Mouse (Mus musculus) left cerebral cortex, postnatal 14 days (tissue): ENCODE results near the gene 1700010I14Rik. TPM values are rescaled to one million over a fixed set of nuclear protein-coding genes. Genes with fewer than 3 reads are reported as not detected.

Experiments used
- DNase-seq, 2 experiments: peaks; one replicate each; pipeline ENCODE4 v3.0.0; 2021 to 2022; ENCODE audit warnings: low spot score in 2 of 2, mixed read lengths in 1 of 2
- intact Hi-C: fragments of 180-260 bp; cut with DNase I; formaldehyde crosslinking; loops from one replicate; pipeline ENCODE4 v1.15.1; 2025
- long read RNA-seq, 2 experiments: library from polyadenylated mRNA; stranded (forward); transcript quantifications; one replicate each; pipeline ENCODE4 v2.0.0; 2021
- total RNA-seq, 2 experiments: library from RNA; stranded (reverse); gene quantifications; 2 replicates each; pipeline ENCODE4 v1.2.3; 2021

1700010I14Rik gene
- total RNA-seq: 1 to 10 TPM in 1 of 2 experiments, under 1 TPM in 1; 0.75 to 1.1 TPM
- long read RNA-seq, experiment 1, partial matches to known transcripts: 0 of 3 reads
- long read RNA-seq, experiment 1, other reads (novel, unspliced or antisense): 3 of 3 reads
- long read RNA-seq, experiment 2, partial matches to known transcripts: 0 of 4 reads
- long read RNA-seq, experiment 2, other reads (novel, unspliced or antisense): 2 of 4 reads

GRCm38 (mm10) chr17:8988119-8988807 lies at the start of gene 1700010I14Rik:
1700010I14Rik (plus strand) TSS chr17:8988333.
- peak; percentile 91 to 94 for DNase-seq
- intact Hi-C loops: no loop called here

DNA sequence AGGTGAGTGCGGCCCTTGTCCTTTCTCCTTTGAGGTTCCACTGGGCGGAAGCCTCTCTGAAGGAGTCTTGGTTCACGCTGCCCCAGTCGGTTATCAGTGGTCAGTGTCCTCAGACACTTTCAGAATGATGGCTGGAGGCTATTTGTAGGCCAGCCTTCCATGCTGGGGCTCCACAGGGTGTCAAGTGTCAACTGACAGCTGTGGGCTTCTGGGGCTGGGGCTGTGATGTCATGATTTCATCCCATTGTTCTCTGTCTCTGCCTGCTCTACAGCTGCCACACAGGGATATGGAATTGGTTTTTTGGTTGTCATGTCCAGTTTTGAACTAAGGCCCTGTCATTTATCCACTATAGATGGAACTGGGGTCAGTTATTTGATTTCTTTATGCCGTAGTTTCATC lies 36.5 kb upstream of the 1700010I14Rik start:
- no peak for DNase-seq
- intact Hi-C loops: no loop called here

DNA sequence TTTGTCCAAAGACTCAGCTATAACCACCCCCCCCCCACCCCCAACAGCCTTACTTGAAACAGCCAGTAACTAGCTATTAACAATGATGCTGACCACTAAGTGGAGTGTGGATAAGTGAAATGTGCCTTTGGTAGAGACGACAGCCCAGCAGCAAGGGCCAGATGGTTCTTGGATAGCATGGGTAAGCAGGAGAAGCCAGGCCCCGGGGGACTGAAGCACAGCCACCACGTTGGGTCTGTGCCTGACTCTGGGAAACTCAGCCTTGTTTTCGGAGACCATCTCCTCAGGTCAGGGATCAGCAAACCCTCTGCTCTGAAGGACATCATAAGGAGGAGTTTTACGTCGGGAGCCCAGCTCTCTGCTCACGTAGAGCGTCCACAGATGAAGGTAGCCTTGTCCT lies 35.2 kb upstream of the 1700010I14Rik start:
- intact Hi-C loops: no loop called here
- no peak for DNase-seq

- no peak for DNase-seq
- intact Hi-C loops: no loop called here
These were observed 30.0 kb upstream of the 1700010I14Rik start for GRCm38 (mm10) chr17:8958125-8958524.

DNA sequence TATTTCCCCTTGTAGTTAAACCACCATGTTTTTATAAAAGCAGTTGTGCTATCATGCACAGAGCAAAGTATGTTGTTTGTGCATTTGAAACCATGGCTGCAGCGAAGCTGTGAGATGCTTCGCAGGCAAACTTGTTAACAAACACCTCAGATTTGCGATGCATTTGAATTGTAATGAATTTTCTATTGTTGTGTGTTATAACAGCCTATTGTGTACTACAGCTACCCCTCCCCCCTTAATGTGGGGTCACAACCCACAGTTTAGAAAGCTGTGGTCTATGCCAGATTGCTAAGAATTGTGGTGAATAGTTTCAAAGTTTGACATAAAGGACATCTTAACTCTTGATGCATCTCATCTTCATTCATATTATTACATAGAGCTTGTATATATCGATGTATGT lies 27.7 kb upstream of the 1700010I14Rik start:
- intact Hi-C loops: no loop called here
- DNase-seq: no peak

- DNase-seq: no peak
- intact Hi-C loops: no loop called here
These were observed 27.0 kb upstream of the 1700010I14Rik start for GRCm38 (mm10) chr17:8961097-8961496.

DNA sequence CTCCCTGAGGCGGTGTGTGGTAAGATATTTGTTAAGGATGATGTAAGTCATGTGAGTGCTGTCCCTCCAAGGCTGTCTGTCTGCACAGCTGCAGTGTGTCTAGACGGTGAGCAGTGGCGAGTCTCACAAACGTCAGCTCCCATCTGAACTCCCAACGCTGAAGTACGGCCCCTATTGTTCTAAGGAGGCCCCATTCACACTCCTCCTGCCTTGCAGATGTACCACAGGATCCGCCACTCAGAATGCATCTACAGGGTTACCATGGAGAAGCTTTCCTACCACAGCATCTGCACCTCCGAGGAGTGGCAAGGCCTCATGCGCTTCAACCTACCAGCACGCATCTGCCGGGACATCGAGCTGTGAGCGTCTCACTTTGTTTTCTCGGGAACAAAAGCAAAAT lies 26.5 kb upstream of the 1700010I14Rik start:
- intact Hi-C loops: no loop called here
- DNase-seq: no peak

GRCm38 (mm10) chr17:8965177-8965576 lies 23.0 kb upstream of the 1700010I14Rik start:
- DNase-seq: no peak
- intact Hi-C loops: no loop called here

DNA sequence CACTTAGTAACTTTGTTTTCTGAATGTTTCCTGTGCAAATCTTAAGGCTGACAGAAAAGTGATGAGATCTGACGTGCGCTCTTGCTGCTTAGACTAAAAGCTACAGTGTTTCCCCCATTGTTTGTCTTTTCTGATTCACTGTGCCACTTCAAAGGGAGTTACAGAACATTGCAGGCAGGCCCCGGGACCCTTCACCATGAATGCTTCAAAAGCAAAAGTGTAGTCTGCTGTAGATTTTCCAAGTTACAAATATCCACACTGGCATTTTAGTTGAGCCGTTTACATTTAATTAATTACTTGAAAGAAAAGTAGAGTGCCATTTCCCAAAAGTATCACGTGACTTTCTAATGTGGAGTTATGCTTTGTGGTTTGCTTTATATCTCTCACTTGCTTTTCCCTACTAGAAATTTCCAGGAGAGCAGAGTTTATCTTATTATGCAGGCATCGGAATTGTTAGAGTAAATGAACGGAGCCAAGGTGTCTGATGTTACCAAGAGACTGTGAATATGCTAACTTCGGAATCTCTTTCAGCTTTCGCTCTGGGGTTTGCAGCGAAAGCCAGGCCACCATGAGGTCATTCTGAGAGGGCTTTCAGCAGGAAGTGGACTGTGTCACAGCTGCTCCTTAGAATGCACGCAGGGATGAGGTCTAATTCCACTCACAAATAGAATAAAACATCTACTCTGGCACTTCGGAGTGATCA lies 15.8 kb upstream of the 1700010I14Rik start:
- DNase-seq: no peak
- intact Hi-C loops: no loop called here

- intact Hi-C loops: no loop called here
These were observed 14.8 kb upstream of the 1700010I14Rik start for GRCm38 (mm10) chr17:8973331-8973730.

GRCm38 (mm10) chr17:8974423-8974822 lies 13.7 kb upstream of the 1700010I14Rik start:
- DNase-seq: no peak
- intact Hi-C loops: no loop called here

More at GRCm38 (mm10) chr17:8973331-8973730, 14.8 kb upstream of the 1700010I14Rik start:
- DNase-seq: no peak

- intact Hi-C loops: no loop called here
- no peak for DNase-seq
These were observed 13.2 kb upstream of the 1700010I14Rik start for GRCm38 (mm10) chr17:8974823-8975397.

- no peak for DNase-seq
These were observed 11.4 kb upstream of the 1700010I14Rik start for GRCm38 (mm10) chr17:8976745-8977144.

DNA sequence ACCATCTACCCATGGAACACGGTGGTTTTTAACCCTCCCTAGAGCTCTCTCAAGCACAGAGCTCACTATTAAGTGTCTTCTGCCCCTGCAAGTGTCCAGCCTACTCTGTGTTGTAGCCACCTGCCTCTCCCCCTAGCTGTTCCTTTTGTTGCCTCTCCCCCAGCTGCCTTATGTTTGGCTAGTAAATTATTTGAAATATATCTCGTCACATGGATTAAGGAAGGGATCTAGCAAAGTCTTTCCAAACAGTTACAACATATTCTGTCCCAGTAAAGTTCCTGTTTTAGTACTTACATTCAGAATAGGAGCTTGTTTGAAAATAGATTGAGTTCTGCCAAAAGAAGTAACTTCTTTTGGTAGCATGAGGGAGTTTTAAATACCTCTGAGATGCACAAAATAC lies 10.9 kb upstream of the 1700010I14Rik start:
- intact Hi-C loops: no loop called here
- DNase-seq: no peak

More at GRCm38 (mm10) chr17:8976745-8977144, 11.4 kb upstream of the 1700010I14Rik start:
- intact Hi-C loops: no loop called here

GRCm38 (mm10) chr17:8983576-8983975 lies 4.6 kb upstream of the 1700010I14Rik start:
- DNase-seq: no peak
- intact Hi-C loops: no loop called here

DNA sequence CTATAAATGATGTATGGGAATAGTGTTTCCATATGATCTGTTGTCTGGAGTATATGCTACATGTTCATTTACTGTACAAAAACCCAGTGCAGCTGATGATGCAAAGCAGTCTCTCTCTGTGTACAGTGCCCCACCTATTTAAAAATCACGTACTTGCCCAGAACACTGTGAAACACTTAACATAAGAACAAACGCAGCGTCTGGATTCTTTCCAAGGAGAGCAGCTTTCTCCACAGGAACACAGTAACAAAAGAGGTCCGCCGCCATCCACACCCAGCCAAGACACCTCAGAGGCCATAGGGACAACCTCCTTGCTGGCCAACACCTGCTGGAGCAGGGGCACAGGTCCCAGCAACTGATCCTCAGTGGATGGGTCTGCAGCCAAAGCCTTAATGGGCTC lies 2.4 kb upstream of the 1700010I14Rik start:
- intact Hi-C loops: no loop called here
- DNase-seq: peak in 1 of 2 experiments; percentile 76

GRCm38 (mm10) chr17:8986551-8986950 lies 1.6 kb upstream of the 1700010I14Rik start:
- intact Hi-C loops: no loop called here
- DNase-seq: peak; percentile 55 to 72

GRCm38 (mm10) chr17:8987369-8987768 lies 764 bp upstream of the 1700010I14Rik start:
- DNase-seq: no peak
- intact Hi-C loops: no loop called here

- intact Hi-C loops: no loop called here
- DNase-seq: peak; percentile 50 to 57
These were observed 3.0 kb downstream of the 1700010I14Rik start for GRCm38 (mm10) chr17:8991160-8991559.

DNA sequence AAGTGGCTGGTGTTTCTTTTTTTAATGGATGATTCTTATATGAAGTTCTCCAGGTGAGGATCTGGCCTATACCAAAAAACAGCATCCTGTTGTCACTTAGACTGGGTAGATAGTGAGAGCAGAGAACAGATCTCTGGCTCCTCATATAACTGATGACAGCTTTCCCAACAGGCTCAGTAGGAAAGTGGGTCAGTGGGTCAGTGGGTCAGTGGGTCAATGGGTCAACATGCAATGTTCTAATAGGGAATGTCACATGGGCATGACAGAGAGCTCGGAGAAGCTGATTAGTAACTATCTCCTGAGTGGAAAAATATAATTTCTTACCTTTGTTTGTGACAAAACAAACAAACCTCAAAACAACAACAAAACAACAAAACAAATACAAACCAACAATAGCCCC lies 7.2 kb downstream of the 1700010I14Rik start:
- DNase-seq: no peak
- intact Hi-C loops: no loop called here
